Mouse (Mus musculus) G1E (cell line): ENCODE measurements around the gene Tnc.

Experiments
- CTCF ChIP-seq: IDR thresholded peaks from 2 replicates; pipeline ENCODE4 v1.5.1; 2012; ENCODE audit warnings: low read depth, low read length, inconsistent platforms, mixed read lengths
- GATA1 ChIP-seq: IDR thresholded peaks from 2 replicates; pipeline ENCODE4 v1.6.1; 2012; ENCODE audit warnings: borderline replicate concordance, low read length, inconsistent platforms, mixed read lengths
- GATA2 ChIP-seq: IDR thresholded peaks from 2 replicates; pipeline ENCODE4 v1.6.1; 2012; ENCODE audit warnings: low read depth, low read length, inconsistent platforms, borderline replicate concordance
- TAL1 ChIP-seq: conservative IDR thresholded peaks from 2 replicates; pipeline ENCODE4 v1.6.1; 2012; ENCODE audit warnings: low read depth, low read length, inconsistent platforms, mixed read lengths

GRCm38 (mm10) chr4:64058856-64059231 is 12.0 kb upstream of the Tnc start:
- no peak for TF ChIP-seq TAL1
- TF ChIP-seq CTCF: no peak
- no peak for TF ChIP-seq GATA1
- TF ChIP-seq GATA2: no peak
